Mouse (Mus musculus) T-helper 1 cell (primary cell): ENCODE measurements around the gene Il23a.
"Not testable (repeated sequence)": the region's sequence is repeated elsewhere in the genome, so short reads cannot be mapped to it uniquely, and the experiment has no call there.

ENCODE experiments used
- in situ Hi-C: fragments of 300-600 bp; cut with MboI, MseI; formaldehyde crosslinking; loops from one replicate; pipeline ENCODE4 v1.15.1; 2025; ENCODE audit warnings: high pct_unique_total_duplicates

Gene Il23a

DNA sequence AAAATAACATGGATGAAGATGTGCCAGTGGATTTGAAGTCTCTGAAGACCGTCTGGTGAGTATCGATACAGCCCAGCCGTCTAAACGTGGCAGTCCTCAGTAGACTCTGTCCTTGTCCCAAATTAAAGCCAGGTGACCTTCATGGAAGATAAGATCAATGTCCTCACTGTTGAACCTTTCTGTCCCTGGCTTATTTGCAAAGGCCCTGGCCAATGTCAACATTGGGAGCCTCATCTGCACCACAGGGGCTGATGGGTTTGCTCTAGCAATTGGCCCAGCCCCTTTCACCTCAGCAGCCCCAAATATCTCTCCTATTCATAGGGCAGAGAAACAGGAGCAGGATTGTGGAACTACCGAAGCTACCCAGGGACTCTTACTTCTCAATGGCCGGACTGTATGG is 30.2 kb downstream of the Il23a start, which contains the start of gene Apof:
Gene Apof, plus strand, starts transcription at position 301 of the 400 bp plus-strand sequence.
- in situ Hi-C loops = no loop called here

DNA sequence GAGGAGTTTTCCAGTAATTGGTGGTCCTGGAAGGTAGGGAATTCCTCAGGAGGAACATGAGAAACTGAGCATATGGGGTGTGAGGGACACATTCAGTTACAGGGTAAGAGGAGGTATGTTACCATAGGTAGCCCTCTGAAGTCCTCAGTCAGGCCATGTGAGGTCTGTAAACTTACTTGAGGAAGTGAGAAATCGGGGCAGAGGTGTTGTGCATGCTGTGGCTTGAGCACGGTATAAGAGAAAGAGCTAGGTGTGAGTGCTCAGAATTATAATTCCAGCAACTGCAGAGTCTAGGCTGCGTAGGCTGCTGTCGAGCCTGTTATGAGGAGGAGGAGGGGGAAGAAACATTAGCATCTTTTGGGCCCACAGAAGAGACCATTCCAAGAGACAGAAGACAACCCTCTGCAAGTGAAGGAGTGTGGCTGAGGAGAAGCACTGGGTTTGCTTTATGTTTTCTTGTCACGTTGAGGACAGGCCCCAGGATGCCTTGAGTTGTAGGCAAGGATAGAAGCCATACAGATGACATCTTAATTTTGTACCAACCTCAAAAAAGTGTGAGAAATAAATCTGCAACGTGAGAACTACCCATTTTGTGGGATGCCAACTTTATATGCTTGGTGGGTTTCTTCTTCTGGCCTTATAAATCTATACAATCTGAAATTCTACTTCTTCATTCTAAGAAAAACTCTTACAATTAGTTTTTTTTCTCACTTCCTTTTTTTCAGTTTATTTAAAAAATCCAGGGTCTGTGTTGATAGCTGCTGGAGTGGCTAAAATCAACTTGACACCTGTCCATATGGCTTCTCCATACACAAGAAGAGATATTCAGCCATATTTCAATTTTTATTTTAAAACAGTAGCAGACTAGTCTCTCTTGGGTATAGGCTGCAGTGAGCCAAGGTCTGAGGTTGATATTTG is 34.9 kb downstream of the Il23a start:
- in situ Hi-C loops = no loop called here

DNA sequence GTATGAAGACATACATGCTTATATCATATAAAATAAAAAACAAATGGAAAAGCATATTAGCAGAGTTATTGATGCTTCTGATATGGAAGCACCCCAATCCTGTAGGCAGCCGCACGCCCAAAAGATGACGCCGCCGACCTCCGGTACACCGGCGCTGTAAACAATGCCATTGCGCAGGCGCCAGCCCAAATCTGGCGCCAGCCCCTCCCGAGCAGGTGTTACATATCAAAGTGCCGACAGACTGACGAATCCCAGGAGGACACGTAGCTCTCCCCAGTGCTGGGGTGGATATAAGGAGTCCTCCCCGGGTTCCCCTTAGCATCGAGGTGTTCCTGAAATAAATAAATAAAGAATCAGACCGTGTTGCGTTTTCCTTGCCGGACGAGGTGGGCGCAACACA is 36.3 kb downstream of the Il23a start:
- in situ Hi-C loops = no loop called here

DNA sequence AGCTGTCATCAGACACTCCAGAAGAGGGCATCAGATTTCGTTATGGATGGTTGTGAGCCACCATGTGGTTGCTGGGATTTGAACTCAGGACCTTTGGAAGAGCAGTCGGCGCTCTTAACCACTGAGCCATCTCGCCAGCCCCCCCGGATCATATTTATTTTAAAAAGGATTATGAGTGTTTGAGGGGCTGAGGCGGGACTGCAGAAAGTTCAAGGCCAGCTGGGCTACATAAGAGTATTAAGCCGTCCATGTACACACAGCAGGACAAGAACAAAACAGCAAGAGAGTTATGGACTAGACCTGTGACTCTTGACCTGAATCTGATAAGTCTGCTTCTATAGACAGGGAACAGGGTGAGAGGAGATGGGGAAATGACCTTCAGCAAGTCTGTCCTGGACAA is 38.2 kb downstream of the Il23a start:
- in situ Hi-C loops = not testable (repeated sequence)

DNA sequence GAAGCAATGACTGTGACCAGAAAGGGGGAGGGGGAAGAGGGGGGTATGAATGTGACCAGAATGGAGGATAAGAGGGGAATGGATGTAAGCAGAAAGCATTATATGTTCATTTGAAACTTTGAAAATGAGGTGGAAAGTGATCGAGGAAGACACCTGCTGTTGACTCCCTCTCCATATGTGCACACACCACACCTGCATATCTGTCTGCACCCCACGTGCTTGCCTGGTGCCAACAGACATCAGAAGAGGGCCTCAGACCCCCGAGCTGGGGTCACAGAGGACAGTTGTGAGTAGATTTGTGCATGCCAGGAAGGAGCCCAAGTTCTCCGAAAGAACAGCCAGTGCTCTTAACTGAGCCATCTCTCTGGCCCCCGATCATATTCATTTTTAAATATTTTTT is 38.6 kb downstream of the Il23a start:
- in situ Hi-C loops = no loop called here

DNA sequence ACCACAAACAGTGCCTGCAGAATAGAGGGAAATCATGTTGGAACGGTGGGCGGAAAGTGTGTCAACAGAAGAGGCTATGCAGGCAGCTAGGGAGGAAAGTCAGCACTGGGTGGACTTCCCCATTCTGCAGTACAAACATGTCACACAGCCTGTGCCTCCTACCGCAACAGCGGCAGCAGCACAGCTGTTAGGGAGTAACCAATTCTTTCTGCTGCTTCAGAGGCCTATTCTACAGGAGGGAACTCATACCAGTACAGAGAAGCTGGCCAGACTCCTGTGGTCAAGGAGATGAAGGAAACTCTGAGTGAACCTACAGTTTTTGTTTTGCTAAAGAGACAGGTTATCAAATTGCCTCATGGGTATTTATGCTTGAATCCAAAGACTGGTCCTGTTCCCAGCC is 39.6 kb downstream of the Il23a start:
- in situ Hi-C loops = no loop called here

DNA sequence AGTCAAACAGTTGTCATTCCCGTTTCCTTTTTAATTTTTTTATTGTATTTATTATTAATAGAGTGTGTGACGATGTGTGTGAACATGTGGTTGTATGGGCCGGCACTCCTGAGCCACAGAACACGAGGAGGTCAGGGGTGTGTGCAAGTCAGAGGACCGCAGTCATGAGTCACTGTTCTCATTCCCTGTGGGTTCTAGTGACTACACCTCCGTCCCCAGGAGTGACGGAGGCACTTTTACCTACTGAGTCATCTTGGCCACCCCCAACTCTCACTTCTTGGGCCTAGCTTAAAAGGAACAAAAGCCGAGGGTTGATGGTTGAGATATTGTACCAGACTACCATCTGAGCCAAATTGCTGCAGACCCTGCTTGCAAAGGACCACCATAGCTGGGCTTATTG is 42.2 kb downstream of the Il23a start:
- in situ Hi-C loops = no loop called here

DNA sequence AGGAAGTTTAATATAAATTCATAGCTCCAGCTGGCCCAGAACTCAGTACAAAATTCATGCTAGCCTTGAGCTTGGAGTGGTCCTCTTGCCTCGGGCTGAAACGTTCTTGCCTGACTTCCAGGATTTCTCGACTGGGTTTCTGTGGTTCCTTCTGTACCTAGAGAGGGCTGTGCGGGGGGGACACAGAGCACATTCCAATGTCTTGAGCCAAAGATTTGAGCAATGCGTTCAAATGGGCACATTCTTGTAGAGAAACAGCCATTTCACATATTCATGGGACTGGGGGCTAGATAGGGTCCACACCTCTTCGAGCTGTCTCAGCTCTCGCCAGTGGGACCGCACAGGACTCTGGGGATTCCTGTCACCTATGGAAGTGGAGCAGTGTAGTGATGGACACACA is 42.6 kb downstream of the Il23a start:
- in situ Hi-C loops = no loop called here

DNA sequence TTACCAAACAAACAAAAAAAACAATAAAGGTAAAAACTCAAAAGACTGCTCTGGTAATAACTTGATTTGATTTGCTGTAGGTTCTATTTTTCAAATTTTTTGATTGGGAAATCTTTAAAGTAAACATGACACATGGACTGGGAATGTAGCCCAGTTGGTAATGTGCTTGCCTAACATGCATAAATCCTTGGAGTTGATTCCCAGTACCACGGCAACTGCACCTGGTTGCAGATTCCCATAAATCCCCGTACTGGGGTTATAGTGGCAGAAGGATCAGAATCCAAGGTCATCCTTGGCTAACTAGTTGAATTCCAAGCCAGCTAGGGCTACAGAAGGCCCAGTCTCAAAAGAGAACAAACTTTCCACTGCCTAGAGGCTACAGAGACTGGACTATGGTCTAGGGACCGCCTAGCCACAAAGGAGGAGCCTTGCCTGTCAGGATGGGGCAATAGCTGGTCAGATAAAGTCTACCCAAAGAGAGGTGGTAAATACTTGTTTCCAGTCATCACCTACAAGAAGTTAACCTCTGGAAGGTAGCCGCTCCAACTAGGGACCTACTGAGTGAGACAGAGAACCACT is 44.8 kb downstream of the Il23a start, which contains the start of gene Apon:
Gene Apon, plus strand, starts transcription at position 420 of the 579 bp plus-strand sequence.
- in situ Hi-C loops = no loop called here

DNA sequence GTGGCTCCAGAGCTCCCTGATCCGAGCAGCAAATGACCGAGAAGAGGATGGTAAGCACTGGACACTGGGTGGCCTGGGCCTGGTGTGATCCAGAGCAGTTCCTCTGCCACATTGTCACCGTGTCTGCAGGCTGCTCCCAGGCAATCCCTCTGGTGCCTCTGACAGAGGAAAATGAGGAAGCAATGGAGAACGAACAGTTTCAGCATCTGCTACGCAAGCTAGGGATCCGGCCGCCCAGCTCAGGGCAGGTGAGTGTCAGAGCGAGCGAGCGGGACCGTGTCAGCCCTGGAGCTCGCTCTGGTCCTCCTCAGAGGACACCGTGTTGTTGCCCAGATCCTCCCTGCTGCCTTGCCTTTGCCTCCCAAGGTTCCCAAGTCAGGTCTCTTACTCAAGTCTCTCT is 48.0 kb downstream of the Il23a start:
- in situ Hi-C loops = no loop called here

DNA sequence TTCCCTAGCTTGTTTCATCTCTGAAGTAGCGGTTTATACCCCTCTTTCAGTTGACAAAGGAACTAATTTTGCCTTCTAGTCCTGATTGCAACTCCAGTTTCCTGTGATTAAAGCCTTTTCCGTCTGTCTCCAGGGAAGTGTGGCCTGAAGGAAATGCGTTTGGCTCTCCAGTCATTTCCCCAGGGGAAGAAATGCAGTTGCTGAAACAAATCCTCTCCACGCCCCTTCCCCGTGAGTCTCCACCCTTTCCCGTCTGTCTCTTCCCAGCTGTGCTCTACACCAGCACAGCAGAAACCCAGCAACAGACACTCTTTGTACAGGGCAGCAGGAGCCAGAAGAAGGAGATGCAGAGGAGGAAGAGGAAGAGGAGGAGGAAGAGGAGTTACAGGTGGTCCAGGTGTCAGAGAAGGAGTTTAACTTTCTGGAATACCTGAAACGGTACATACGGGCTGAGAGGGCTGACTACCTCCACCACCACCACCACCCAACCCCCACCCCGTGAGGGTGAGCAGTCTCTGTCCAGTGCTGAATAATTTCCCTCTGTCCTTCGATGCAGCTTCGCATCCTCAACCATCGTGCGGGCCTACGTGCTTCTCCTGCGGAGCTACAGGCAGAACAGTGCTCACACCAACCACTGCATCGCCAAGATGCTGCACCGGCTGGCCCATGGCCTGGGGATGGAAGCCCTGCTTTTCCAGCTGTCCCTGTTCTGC is 51.4 kb downstream of the Il23a start:
- in situ Hi-C loops = no loop called here
